Mouse (Mus musculus) limb, embryonic 15.5 days (tissue): Measurements from ENCODE around the gene Pkp4. TPM values are rescaled to one million over a fixed set of nuclear protein-coding genes. Genes with fewer than 3 reads are reported as not detected.

ENCODE experiments used
- ATAC-seq: fragments of 200-750 bp; cut with Nextera tagmentation; 2 replicates; pipeline ENCODE4 v1.8.0; 2017; ENCODE audit warnings: low read depth, moderate TSS enrichment; ENCODE audit not compliant: insufficient number of reproducible peaks, low FRiP score, low TSS enrichment
- H3K27ac ChIP-seq: fragments of 300-500 bp; sonication (generic); 2 replicates; pipeline ENCODE4 v1.5.1; 2015; ENCODE audit warnings: moderate library complexity, mild to moderate bottlenecking, inconsistent platforms
- H3K27me3 ChIP-seq: fragments of 300-500 bp; sonication (generic); 2 replicates; pipeline ENCODE4 v1.6.1; 2015; ENCODE audit warnings: inconsistent platforms
- H3K36me3 ChIP-seq: fragments of 300-500 bp; sonication (generic); 2 replicates; pipeline ENCODE4 v1.6.1; 2015; ENCODE audit warnings: inconsistent platforms
- H3K4me1 ChIP-seq: fragments of 300-500 bp; sonication (generic); 2 replicates; pipeline ENCODE4 v1.6.1; 2015; ENCODE audit warnings: inconsistent platforms
- H3K4me2 ChIP-seq: fragments of 300-500 bp; sonication (generic); 2 replicates; pipeline ENCODE4 v1.6.1; 2015; ENCODE audit warnings: mild to moderate bottlenecking, inconsistent platforms
- H3K4me3 ChIP-seq: fragments of 300-500 bp; sonication (generic); 2 replicates; pipeline ENCODE4 v1.5.1; 2015; ENCODE audit warnings: mild to moderate bottlenecking, inconsistent platforms
- H3K9ac ChIP-seq: fragments of 300-500 bp; sonication (generic); 2 replicates; pipeline ENCODE4 v1.6.1; 2015; ENCODE audit warnings: inconsistent platforms
- H3K9me3 ChIP-seq: fragments of 300-500 bp; sonication (generic); 2 replicates; pipeline ENCODE4 v1.6.1; 2016; ENCODE audit warnings: inconsistent platforms
- WGBS: fragments of 180-500 bp; shearing (Covaris S2); methylation state at CpG from one replicate; pipeline ENCODE4 v1.1.7; 2015; 5-methylcytosine and 5-hydroxymethylcytosine counted together
- polyA plus RNA-seq: library from polyadenylated mRNA; unstranded; fragments of >200 nt; fragmentation: Nextera tagmentation; extraction: Ambion mirVana; gene quantifications from 2 replicates; pipeline ENCODE4 v1.2.1, GENCODE M21; 2015

Gene Pkp4
- polyA plus RNA-seq, 1 experiment from 2014 or later, result 23.4 TPM

DNA sequence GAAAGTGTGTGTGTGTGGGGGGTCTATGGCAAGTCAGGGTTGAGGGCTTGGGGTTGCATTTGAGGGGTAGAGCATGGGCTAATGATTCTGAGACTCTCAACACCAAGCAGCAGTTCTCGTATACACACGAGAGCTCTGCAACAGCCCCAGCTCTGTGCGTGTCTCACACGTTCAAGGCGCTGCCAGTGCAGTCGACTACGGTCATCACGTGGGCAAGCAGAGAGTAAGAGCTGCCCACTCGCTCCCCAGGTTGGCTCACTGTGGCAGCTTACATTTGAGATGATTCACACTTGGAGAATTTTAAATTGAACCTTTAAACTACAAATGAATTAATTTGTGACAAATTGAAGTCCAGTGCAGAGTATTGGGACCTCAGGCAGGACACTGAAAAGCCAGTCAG is 44.4 kb downstream of the Pkp4 start:
- Histone ChIP-seq H3K9ac (no peak overlapping the region), H3K36me3 (no peaks in the 10 kb centered on the region), H3K4me2 (no peak overlapping the region), H3K9me3 (no peaks in the 10 kb centered on the region), H3K4me1 (peaks cover 10% of the 10 kb centered on the region; the same call in 1 of the 2 replicates), H3K27ac (no peak overlapping the region), H3K4me3 (no peak overlapping the region), H3K27me3 (no peaks in the 10 kb centered on the region)
- no peak for ATAC-seq
- WGBS, result 90% methylated on average over 9 of the region's 9 CpGs

DNA sequence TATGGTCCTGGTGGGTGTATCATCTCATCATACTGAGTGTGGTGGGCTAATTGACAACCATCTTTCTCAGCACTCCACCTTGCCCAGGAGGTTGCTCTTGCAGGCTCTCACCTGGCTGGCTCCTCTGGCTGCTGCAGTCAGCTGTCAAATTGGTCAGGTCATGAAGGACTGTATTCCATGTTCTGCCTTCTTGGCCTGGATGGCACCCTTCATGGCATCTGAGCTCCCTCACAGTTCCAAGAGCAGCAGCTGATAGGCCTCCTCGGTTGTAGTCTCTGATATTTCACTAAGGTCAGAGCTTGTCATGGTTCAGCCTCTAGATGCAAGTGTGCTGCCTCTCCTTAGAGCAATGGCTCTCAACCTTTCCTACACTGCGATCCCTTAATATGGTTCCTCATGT is 45.5 kb downstream of the Pkp4 start:
- Histone ChIP-seq H3K27me3 (no peaks in the 10 kb centered on the region), H3K4me2 (no peak overlapping the region), H3K9me3 (no peaks in the 10 kb centered on the region), H3K9ac (no peak overlapping the region), H3K27ac (no peak overlapping the region), H3K4me1 (peaks cover 10% of the 10 kb centered on the region; the same call in 1 of the 2 replicates), H3K4me3 (no peak overlapping the region), H3K36me3 (0 out of 2 replicates have a peak, but pooled peaks cover 3% of the 10 kb centered on the region)
- no peak for ATAC-seq
- WGBS, result 92% methylated on average over 2 of the region's 2 CpGs

DNA sequence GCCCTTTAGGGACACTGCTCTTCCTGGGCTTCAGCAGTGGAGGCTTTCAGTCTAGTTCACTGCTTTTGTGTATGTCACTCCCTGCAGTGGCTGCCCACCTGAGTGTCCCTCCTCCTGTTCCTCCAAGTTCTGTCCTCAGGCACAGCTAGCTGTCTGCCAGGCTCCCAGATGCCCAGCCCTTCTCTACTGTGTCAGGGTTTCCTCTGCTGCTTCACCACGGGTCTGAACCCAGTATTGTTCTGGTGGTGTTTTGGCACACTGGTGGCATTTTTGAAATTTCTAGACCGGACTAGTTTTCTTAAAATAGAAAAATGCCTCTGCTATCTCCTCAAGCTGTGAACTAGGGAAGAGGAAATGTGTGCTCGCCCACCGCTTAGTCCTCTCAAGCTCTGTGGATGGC is 46.6 kb downstream of the Pkp4 start:
- ATAC-seq, result no peak
- H3K4me3 ChIP-seq, result no peak overlapping the region
- H3K4me1 ChIP-seq, result peaks cover 10% of the 10 kb centered on the region; the same call in 1 of the 2 replicates
- WGBS, result 71% methylated on average over 4 of the region's 4 CpGs
- H3K9ac ChIP-seq, result no peak overlapping the region
- no peak overlapping the region for H3K4me2 ChIP-seq
- H3K9me3 ChIP-seq, result no peaks in the 10 kb centered on the region
- H3K27me3 ChIP-seq, result no peaks in the 10 kb centered on the region
- H3K36me3 ChIP-seq, result 0 out of 2 replicates have a peak, but pooled peaks cover 3% of the 10 kb centered on the region
- H3K27ac ChIP-seq, result no peak overlapping the region

DNA sequence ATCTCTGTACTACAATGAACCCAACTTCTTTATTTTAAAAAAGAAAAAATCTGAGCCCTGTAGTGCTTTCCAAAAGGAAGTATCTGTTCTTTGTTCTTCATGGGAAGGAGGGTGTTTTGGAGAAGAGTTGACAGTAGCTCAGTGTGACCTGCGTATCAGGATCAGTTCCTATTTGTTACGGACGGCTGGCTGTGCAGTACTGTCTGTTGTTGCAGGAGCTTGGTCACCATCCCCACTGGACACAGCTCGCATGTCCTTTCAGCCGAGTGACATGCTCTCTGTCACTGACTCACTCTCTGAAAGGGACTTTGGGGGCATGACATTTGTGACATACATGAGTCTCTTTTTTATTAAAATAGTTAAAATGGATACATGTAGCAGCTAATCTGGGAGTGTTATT is 47.1 kb downstream of the Pkp4 start:
- no peak overlapping the region for H3K4me2 ChIP-seq
- 73% methylated on average over 5 of the region's 5 CpGs for WGBS
- no peak overlapping the region for H3K9ac ChIP-seq
- peaks cover 10% of the 10 kb centered on the region; the same call in 1 of the 2 replicates for H3K4me1 ChIP-seq
- H3K27ac ChIP-seq, result no peak overlapping the region
- H3K9me3 ChIP-seq, result no peaks in the 10 kb centered on the region
- 0 out of 2 replicates have a peak, but pooled peaks cover 3% of the 10 kb centered on the region for H3K36me3 ChIP-seq
- no peaks in the 10 kb centered on the region for H3K27me3 ChIP-seq
- no peak overlapping the region for H3K4me3 ChIP-seq
- ATAC-seq, result no peak

DNA sequence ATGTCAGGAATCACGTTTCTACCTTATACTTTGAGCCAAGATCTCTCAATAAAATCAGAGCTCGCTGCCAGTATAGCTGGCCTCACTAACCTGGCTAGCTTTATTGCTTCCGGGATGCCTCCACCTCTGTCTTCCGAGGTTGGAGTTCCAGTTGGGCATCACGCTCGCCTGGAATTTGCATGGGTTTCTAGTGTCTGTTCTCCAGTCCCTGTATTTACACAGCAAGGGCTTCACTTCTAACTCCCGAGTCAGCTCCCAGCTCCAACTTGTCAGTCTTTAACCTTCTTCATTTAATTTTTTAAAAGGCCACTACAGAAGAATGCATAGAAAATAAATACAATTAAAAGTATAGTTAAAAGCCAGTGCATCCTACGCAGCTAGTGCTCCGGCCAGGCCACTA is 47.6 kb downstream of the Pkp4 start:
- 71% methylated on average over 9 of the region's 9 CpGs for WGBS

DNA sequence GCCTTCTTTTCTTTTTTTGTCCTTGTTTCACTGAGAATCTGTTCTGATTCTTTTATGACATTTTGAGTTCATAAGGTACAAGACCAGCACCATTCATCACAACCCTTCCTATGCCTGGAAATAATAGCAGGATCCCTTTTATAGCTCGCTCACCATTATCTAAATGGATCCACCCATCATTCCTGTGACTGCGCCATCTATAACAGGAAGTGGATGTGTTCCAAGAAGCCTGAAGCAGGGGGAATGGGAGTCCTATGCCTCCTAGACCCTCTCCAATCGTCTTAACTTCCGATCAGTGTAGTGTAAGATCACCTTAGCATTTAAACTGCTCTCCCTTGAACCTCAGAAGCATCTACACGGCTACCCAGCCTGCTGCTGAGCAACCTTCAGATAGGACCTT is 50.4 kb downstream of the Pkp4 start:
- no peaks in the 10 kb centered on the region for H3K9me3 ChIP-seq
- no peak overlapping the region for H3K27ac ChIP-seq
- no peak for ATAC-seq
- H3K27me3 ChIP-seq, result no peaks in the 10 kb centered on the region
- 86% methylated on average over 5 of the region's 5 CpGs for WGBS
- 0 out of 2 replicates have a peak, but pooled peaks cover 3% of the 10 kb centered on the region for H3K36me3 ChIP-seq
- no peak overlapping the region for H3K4me3 ChIP-seq
- no peak overlapping the region for H3K9ac ChIP-seq
- peaks cover 4% of the 10 kb centered on the region; the same call in 1 of the 2 replicates for H3K4me1 ChIP-seq
- H3K4me2 ChIP-seq, result no peak overlapping the region

More for the DNA sequence above, 47.6 kb downstream of the Pkp4 start:
- Histone ChIP-seq H3K27me3 (no peaks in the 10 kb centered on the region), H3K9me3 (no peaks in the 10 kb centered on the region), H3K4me2 (no peak overlapping the region), H3K4me1 (peaks cover 7% of the 10 kb centered on the region; the same call in 1 of the 2 replicates), H3K36me3 (0 out of 2 replicates have a peak, but pooled peaks cover 3% of the 10 kb centered on the region), H3K4me3 (no peak overlapping the region), H3K9ac (no peak overlapping the region), H3K27ac (no peak overlapping the region)
- ATAC-seq, result no peak

DNA sequence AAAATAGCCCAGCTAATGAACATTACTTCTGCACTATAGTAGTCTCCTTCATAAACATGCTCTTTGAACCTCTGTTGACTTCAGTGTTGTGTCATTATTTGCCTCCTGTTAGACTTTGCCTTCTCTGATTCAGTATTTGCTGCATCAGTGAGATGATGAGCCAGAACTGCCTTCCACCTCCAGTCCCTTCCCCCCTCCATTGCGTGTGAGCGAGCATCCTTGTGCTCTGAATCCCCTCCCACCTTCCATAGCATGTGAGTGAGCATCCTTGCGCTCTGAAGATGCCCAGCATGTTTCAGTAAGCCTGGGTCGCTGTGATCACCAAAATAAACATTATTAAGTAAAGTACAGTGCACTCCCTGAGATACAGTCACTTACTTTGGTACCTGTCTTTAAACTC is 51.8 kb downstream of the Pkp4 start:
- ATAC-seq, result no peak
- Histone ChIP-seq H3K9ac (no peak overlapping the region), H3K27ac (no peak overlapping the region), H3K4me2 (no peak overlapping the region), H3K4me3 (no peak overlapping the region), H3K9me3 (no peaks in the 10 kb centered on the region), H3K36me3 (peaks cover 6% of the 10 kb centered on the region; the same call in 1 of the 2 replicates), H3K4me1 (peaks cover under 1% of the 10 kb centered on the region; the same call in 1 of the 2 replicates), H3K27me3 (no peaks in the 10 kb centered on the region)
- 88% methylated on average over 4 of the region's 4 CpGs for WGBS

DNA sequence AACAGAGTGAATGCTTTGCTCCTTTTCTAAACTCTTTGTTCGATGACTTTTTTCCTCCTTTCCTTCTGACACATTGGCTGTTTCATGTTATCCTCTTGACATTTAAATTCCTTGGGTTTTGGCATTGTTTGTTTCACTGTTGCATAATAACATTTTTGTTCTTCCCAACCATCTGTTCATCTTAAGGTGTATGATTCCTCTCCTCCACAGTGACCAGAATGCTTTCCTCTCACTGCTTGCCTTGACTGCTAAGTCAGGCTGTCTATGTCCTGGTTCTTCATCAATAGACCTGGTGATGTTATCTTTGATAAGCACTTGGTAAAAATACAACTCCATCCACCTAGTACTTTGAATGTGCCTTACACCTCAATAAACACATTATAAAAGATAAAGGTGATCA is 52.2 kb downstream of the Pkp4 start:
- Histone ChIP-seq H3K4me3 (no peak overlapping the region), H3K27me3 (no peaks in the 10 kb centered on the region), H3K9ac (no peak overlapping the region), H3K9me3 (no peaks in the 10 kb centered on the region), H3K4me2 (no peak overlapping the region), H3K27ac (no peak overlapping the region), H3K4me1 (no peaks in the 10 kb centered on the region), H3K36me3 (peaks cover 6% of the 10 kb centered on the region; the same call in 1 of the 2 replicates)
- ATAC-seq, result no peak
- 94% methylated on average over 1 of the region's 1 CpGs for WGBS

DNA sequence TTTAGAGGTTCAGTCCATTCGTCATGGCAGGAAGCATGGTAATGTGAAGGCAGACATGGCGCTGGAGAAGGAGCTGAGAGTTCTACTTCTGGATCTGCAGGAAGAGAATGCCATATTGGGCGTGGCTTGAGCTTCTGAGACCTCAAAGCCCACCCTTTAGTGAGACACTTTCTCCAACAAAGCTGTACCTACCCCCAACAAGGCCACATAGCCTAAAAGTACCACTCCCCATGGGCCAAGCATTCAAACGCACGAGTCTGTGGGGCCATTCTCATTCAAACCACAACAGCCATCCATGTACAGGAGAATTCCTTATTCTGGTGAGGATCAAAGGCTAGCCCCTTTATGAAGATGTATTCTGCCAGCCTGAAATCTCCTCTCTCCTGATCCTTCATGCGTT is 57.3 kb downstream of the Pkp4 start:
- ATAC-seq, result no peak
- no peak overlapping the region for H3K4me2 ChIP-seq
- H3K9me3 ChIP-seq, result no peaks in the 10 kb centered on the region
- peaks cover 3% of the 10 kb centered on the region; the same call in 1 of the 2 replicates for H3K36me3 ChIP-seq
- no peak overlapping the region for H3K4me3 ChIP-seq
- 84% methylated on average over 6 of the region's 6 CpGs for WGBS
- no peak overlapping the region for H3K9ac ChIP-seq
- H3K4me1 ChIP-seq, result peaks cover 3% of the 10 kb centered on the region; the same call in 1 of the 2 replicates
- H3K27me3 ChIP-seq, result no peaks in the 10 kb centered on the region
- no peak overlapping the region for H3K27ac ChIP-seq

DNA sequence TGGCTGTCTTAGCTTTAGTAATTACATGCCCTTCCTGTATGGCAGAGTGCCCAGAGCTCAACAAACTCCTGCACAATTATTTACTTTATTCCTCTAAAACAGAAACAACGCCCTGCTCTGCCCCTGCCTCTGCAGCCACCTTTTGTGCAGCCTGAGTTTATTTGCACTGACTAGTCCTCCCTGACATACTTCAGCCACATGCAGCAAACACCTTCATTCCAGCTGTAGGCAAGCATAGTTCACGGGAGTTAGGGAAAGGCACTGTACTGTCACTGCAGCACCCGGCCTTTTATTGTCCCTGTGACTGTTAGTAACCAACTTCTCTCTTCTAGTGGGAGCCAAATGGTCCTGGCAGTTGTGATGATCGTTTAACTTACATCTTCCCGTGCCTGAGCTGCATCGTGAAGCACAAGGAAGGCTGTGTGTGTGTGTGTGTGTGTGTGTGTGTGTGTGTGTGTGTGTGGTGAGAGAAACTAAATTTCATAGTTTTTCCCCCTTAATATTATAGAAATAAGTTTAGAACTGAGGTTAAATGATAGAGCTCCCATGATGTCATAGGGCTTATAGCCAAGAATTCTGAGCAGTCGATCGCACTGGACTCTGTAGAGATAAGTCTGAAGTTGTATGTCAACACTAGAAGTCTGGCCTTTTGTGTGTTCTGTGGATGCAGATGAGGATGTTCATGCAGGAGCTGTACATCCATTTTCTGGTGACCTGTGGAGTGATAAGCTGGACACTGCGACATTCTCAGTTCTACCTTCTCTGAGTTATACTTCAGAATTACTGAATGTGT is 59.5 kb downstream of the Pkp4 start:
- no peak overlapping the region for H3K9ac ChIP-seq
- WGBS, result 43% methylated on average over 9 of the region's 9 CpGs
- no peak overlapping the region for H3K4me3 ChIP-seq
- no peak for ATAC-seq
- no peaks in the 10 kb centered on the region for H3K9me3 ChIP-seq
- H3K4me1 ChIP-seq, result peaks cover 3% of the 10 kb centered on the region; the same call in 1 of the 2 replicates
- H3K36me3 ChIP-seq, result peaks cover 3% of the 10 kb centered on the region; the same call in 1 of the 2 replicates
- H3K27me3 ChIP-seq, result no peaks in the 10 kb centered on the region
- no peak overlapping the region for H3K4me2 ChIP-seq
- H3K27ac ChIP-seq, result no peak overlapping the region

DNA sequence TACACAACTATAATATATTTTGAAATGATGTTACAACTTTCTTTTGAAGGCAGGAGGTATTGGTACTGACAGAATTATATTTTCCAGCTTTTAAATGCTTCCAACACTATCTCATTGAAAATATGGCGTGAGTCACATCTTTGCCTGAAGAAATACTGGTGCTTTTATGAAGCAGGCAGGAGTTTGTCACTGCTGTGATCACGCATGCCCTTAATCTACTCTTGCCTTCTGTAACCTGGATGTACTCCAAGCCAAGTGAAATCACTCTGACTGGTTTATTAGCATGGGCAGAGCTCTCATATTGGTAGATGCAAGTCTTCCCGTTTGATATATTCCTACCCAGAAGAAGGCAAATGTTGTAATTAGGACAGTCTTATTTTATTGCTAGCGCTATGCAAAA is 65.7 kb downstream of the Pkp4 start:
- Histone ChIP-seq H3K9me3 (no peaks in the 10 kb centered on the region), H3K36me3 (no peaks in the 10 kb centered on the region), H3K9ac (no peak overlapping the region), H3K4me2 (no peak overlapping the region), H3K27ac (no peak overlapping the region), H3K27me3 (no peaks in the 10 kb centered on the region), H3K4me3 (no peak overlapping the region), H3K4me1 (no peaks in the 10 kb centered on the region)
- 66% methylated on average over 4 of the region's 4 CpGs for WGBS
- no peak for ATAC-seq

DNA sequence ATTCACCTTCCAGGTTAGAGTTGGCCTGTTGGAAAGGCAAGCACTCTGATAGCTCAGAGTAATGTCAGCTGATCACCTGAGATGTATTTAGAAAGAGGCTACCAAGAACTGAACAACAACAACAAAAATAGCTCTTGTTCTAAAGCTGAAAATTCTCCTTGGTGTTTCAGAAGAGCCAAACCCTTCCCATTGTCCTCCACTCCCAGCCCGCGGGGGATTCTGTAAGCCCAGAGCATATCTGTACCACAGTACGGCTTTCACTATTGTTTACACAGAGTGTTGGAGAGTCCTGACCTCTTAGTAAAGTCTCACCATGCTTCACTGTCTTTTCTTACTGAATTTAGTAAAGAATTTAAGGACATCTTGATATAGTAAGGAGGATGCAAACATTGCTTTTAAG is 66.4 kb downstream of the Pkp4 start:
- Histone ChIP-seq H3K4me1 (no peaks in the 10 kb centered on the region), H3K4me3 (no peak overlapping the region), H3K9me3 (no peaks in the 10 kb centered on the region), H3K36me3 (no peaks in the 10 kb centered on the region), H3K4me2 (no peak overlapping the region), H3K27me3 (no peaks in the 10 kb centered on the region), H3K27ac (no peak overlapping the region), H3K9ac (no peak overlapping the region)
- 88% methylated on average over 3 of the region's 3 CpGs for WGBS
- ATAC-seq, result no peak
